Mouse (Mus musculus) intestine, embryonic 16.5 days (tissue): ENCODE measurements around the gene Klhl10. TPM values are rescaled to one million over a fixed set of nuclear protein-coding genes. Genes with fewer than 3 reads are reported as not detected.

Experiments
- ATAC-seq: fragments of 200-750 bp; cut with Nextera tagmentation; 2 replicates; pipeline ENCODE4 v1.8.0; 2017; ENCODE audit warnings: moderate TSS enrichment, moderate library complexity
- H3K27ac ChIP-seq: fragments of 300-500 bp; sonication (generic); 2 replicates; pipeline ENCODE4 v1.5.1; 2014; ENCODE audit warnings: mild to moderate bottlenecking, low read length
- H3K27me3 ChIP-seq: fragments of 300-500 bp; sonication (generic); replicated peaks from 2 replicates; pipeline ENCODE4 v1.6.1; 2014; ENCODE audit warnings: low read length, control low read depth, mixed read lengths; ENCODE audit not compliant: control insufficient read depth, insufficient read depth
- H3K36me3 ChIP-seq: fragments of 300-500 bp; sonication (generic); 2 replicates; pipeline ENCODE4 v1.6.1; 2014; ENCODE audit warnings: low read length, control low read depth; ENCODE audit not compliant: control insufficient read depth, insufficient read depth
- H3K4me1 ChIP-seq: fragments of 300-500 bp; sonication (generic); 2 replicates; pipeline ENCODE4 v1.6.1; 2014; ENCODE audit warnings: low read length, control low read depth, mixed read lengths; ENCODE audit not compliant: control insufficient read depth, insufficient read depth
- H3K4me2 ChIP-seq: fragments of 300-500 bp; sonication (generic); 2 replicates; pipeline ENCODE4 v1.6.1; 2014; ENCODE audit warnings: low read depth, low read length, control low read depth
- H3K4me3 ChIP-seq: fragments of 300-500 bp; sonication (generic); 2 replicates; pipeline ENCODE4 v1.5.1; 2014; ENCODE audit warnings: mild to moderate bottlenecking, low read length
- H3K9ac ChIP-seq: fragments of 300-500 bp; sonication (generic); 2 replicates; pipeline ENCODE4 v1.6.1; 2014; ENCODE audit warnings: low read depth, low read length
- H3K9me3 ChIP-seq: fragments of 300-500 bp; sonication (generic); 2 replicates; pipeline ENCODE4 v1.6.1; 2016; ENCODE audit warnings: low read length, control low read depth; ENCODE audit not compliant: control insufficient read depth
- WGBS: fragments of 180-500 bp; shearing (Covaris S2); extraction: QIAGEN DNeasy Blood & Tissue Kit; methylation state at CpG from one replicate; pipeline ENCODE4 v1.1.7; 2014; 5-methylcytosine and 5-hydroxymethylcytosine counted together
- polyA plus RNA-seq: library from polyadenylated mRNA; unstranded; fragments of >200 nt; fragmentation: Nextera tagmentation; extraction: Ambion mirVana; gene quantifications from 2 replicates; pipeline ENCODE4 v1.2.1, GENCODE M21; 2015

Gene Klhl10
- polyA plus RNA-seq, 1 experiment from 2014 or later: 0.39 TPM

GRCm38 (mm10) chr11:100406995-100407705 lies 34.6 kb upstream of the Klhl10 start:
- WGBS: 83% methylated on average over 5 of the region's 5 CpGs

GRCm38 (mm10) chr11:100408076-100408834 lies 33.5 kb upstream of the Klhl10 start:
- H3K27me3 ChIP-seq: no peaks in the 10 kb centered on the region
- H3K9ac ChIP-seq: no peak overlapping the region
- H3K4me1 ChIP-seq: peaks cover 31% of the 10 kb centered on the region
- no peaks in the 10 kb centered on the region for H3K36me3 ChIP-seq
- ATAC-seq: no peak
- H3K4me3 ChIP-seq: no peak overlapping the region
- H3K9me3 ChIP-seq: no peaks in the 10 kb centered on the region
- 41% methylated on average over 10 of the region's 10 CpGs for WGBS
- H3K4me2 ChIP-seq: no peak overlapping the region
- H3K27ac ChIP-seq: no peak overlapping the region

More at GRCm38 (mm10) chr11:100406995-100407705, 34.6 kb upstream of the Klhl10 start:
- Histone ChIP-seq H3K36me3 (no peaks in the 10 kb centered on the region), H3K4me1 (peaks cover 31% of the 10 kb centered on the region), H3K4me3 (no peak overlapping the region), H3K27ac (no peak overlapping the region), H3K9me3 (no peaks in the 10 kb centered on the region), H3K9ac (no peak overlapping the region), H3K4me2 (no peak overlapping the region), H3K27me3 (no peaks in the 10 kb centered on the region)
- no peak for ATAC-seq

GRCm38 (mm10) chr11:100408835-100409462 lies 32.8 kb upstream of the Klhl10 start:
- Histone ChIP-seq H3K9me3 (no peaks in the 10 kb centered on the region), H3K4me1 (peaks cover 31% of the 10 kb centered on the region), H3K27me3 (no peaks in the 10 kb centered on the region), H3K9ac (no peak overlapping the region), H3K4me3 (no peak overlapping the region), H3K4me2 (no peak overlapping the region), H3K27ac (no peak overlapping the region), H3K36me3 (no peaks in the 10 kb centered on the region)
- no peak for ATAC-seq
- 93% methylated on average over 12 of the region's 12 CpGs for WGBS

GRCm38 (mm10) chr11:100409686-100410085 lies 32.0 kb upstream of the Klhl10 start:
- Histone ChIP-seq H3K4me1 (peaks cover 29% of the 10 kb centered on the region), H3K27me3 (no peaks in the 10 kb centered on the region), H3K27ac (no peak overlapping the region), H3K4me2 (no peak overlapping the region), H3K36me3 (no peaks in the 10 kb centered on the region), H3K4me3 (no peak overlapping the region), H3K9ac (no peak overlapping the region), H3K9me3 (no peaks in the 10 kb centered on the region)
- ATAC-seq: no peak
- 63% methylated on average over 3 of the region's 3 CpGs for WGBS

- Histone ChIP-seq H3K4me3 (no peak overlapping the region; the same call in 1 of the 2 replicates), H3K4me2 (peak overlapping the region; percentile 85), H3K36me3 (no peaks in the 10 kb centered on the region), H3K9ac (peak overlapping the region; percentile 90), H3K4me1 (peaks cover 35% of the 10 kb centered on the region), H3K9me3 (no peaks in the 10 kb centered on the region), H3K27ac (peak overlapping the region; percentile 54), H3K27me3 (no peaks in the 10 kb centered on the region)
- ATAC-seq: peak; percentile 29
- WGBS: 37% methylated on average over 11 of the region's 11 CpGs
Observed at GRCm38 (mm10) chr11:100411736-100412135, 30.0 kb upstream of the Klhl10 start.

GRCm38 (mm10) chr11:100413541-100413940 lies 28.2 kb upstream of the Klhl10 start:
- H3K27me3 ChIP-seq: no peaks in the 10 kb centered on the region
- H3K27ac ChIP-seq: peak overlapping the region; percentile 93; the same call in 1 of the 2 replicates

GRCm38 (mm10) chr11:100414021-100414913 lies 27.4 kb upstream of the Klhl10 start, which contains the start of gene P3h4:
Gene P3h4, minus strand, starts transcription at chr11:100414836.
- Histone ChIP-seq H3K36me3 (no peaks in the 10 kb centered on the region), H3K4me1 (peaks cover 35% of the 10 kb centered on the region), H3K9me3 (no peaks in the 10 kb centered on the region), H3K9ac (peak within 1 kb of the TSS; percentile 90), H3K27ac (peak within 1 kb of the TSS; percentile 93), H3K27me3 (no peaks in the 10 kb centered on the region), H3K4me3 (peak within 1 kb of the TSS; percentile 72), H3K4me2 (peak within 1 kb of the TSS; percentile 85)
- 1% methylated on average over 93 of the region's 93 CpGs for WGBS
- ATAC-seq: peak; percentile 91

More at GRCm38 (mm10) chr11:100413541-100413940, 28.2 kb upstream of the Klhl10 start:
- ATAC-seq: no peak
- peak overlapping the region; percentile 85 for H3K4me2 ChIP-seq
- peaks cover 35% of the 10 kb centered on the region for H3K4me1 ChIP-seq
- WGBS: 57% methylated on average over 11 of the region's 11 CpGs
- H3K36me3 ChIP-seq: no peaks in the 10 kb centered on the region
- H3K9ac ChIP-seq: peak overlapping the region; percentile 90
- no peaks in the 10 kb centered on the region for H3K9me3 ChIP-seq
- peak overlapping the region; percentile 72 for H3K4me3 ChIP-seq

- Histone ChIP-seq H3K4me3 (peak within 1 kb of the TSS; percentile 72), H3K9me3 (no peaks in the 10 kb centered on the region), H3K4me1 (peaks cover 35% of the 10 kb centered on the region), H3K27me3 (no peaks in the 10 kb centered on the region), H3K9ac (peak within 1 kb of the TSS; percentile 90), H3K4me2 (peak within 1 kb of the TSS; percentile 85), H3K36me3 (no peaks in the 10 kb centered on the region), H3K27ac (peak within 1 kb of the TSS; percentile 93)
- ATAC-seq: peak; percentile 33
- under 1% methylated on average over 31 of the region's 31 CpGs for WGBS
Observed at GRCm38 (mm10) chr11:100414914-100415822, 26.5 kb upstream of the Klhl10 start, which contains the start of gene Fkbp10. Gene Fkbp10, plus strand, starts transcription at chr11:100415697.
